ENCODE assay signal across 8 mouse cellular contexts in genomic region chr10:59702207-59703032, GRCm38 (mm10). TPM values are rescaled to one million over a fixed set of nuclear protein-coding genes. Genes with fewer than 3 reads are reported as not detected.
A peak's percentile ranks its signal among the peaks of the same experiment; 100 is the strongest.
DNase-seq lines count a peak whose midpoint lies in the region; ATAC-seq and TF ChIP-seq lines count a peak whose summit lies in the region.

Gene Micu1, plus strand, starts transcription at chr10:59702477.

- peak; percentile 64 for TF ChIP-seq POLR2A in ES-Bruce4 (IDR thresholded peaks at IDR 0.05; ENCODE audit: insufficient read depth, low read length)

- no peaks in the 10 kb centered on the region for H3K9me3 ChIP-seq in ES-Bruce4 (replicated peaks; ENCODE audit: control insufficient read depth, insufficient read depth, low read length, poor library complexity, severe bottlenecking)
- no peaks in the 10 kb centered on the region for H3K9me3 ChIP-seq in forebrain, embryonic 13.5 days (replicated peaks)
- H3K9me3 ChIP-seq in liver, postnatal 0 days (ENCODE audit: low read length), result no peaks in the 10 kb centered on the region
- no peaks in the 10 kb centered on the region for H3K9me3 ChIP-seq in neural tube, embryonic 14.5 days (ENCODE audit: control insufficient read depth, low read length)

- under 1% methylated on average over 48 of the region's 48 CpGs for WGBS in forebrain, embryonic 13.5 days
- WGBS in large intestine, adult 2 months, result under 1% methylated on average over 48 of the region's 48 CpGs
- whole genome bisulfite sequencing in liver, postnatal 0 days (ENCODE audit: insufficient replicate concordance), result 1% methylated on average over 48 of the region's 48 CpGs
- WGBS in neural tube, embryonic 14.5 days, result under 1% methylated on average over 45 of the region's 48 CpGs

- DNase-seq in heart, postnatal 10 days, result peak; percentile 95 to 97
- DNase-seq in large intestine, adult 2 months (ENCODE audit: low read depth, low spot score), result peak; percentile 89
- peak; percentile 98 for DNase-seq in liver, postnatal 0 days
- peak; percentile 99 for DNase-seq in testis, postnatal 10 days (ENCODE audit: low spot score)

- intact Hi-C loops in heart, postnatal 10 days (cut with DNase I), result loop anchor here (5.0 kb wide), 2 partner anchors 85 to 210 kb away; partner anchors contain the start of genes Gm10322 and Mcu

- no peak for TF ChIP-seq CTCF in ES-Bruce4 (IDR thresholded peaks at IDR 0.05; ENCODE audit: low read depth, low read length)
- 0 out of 2 replicates have a peak, but pooled peaks have one; percentile 3 for TF ChIP-seq CTCF in liver, postnatal 0 days (IDR thresholded peaks at IDR 0.05; ENCODE audit: low read depth)

- peaks cover 1% of the 10 kb centered on the region for H3K4me1 ChIP-seq in ES-Bruce4 (ENCODE audit: control insufficient read depth, insufficient read depth, low read length)
- H3K4me1 ChIP-seq in forebrain, embryonic 13.5 days, result peaks cover 10% of the 10 kb centered on the region
- H3K4me1 ChIP-seq in liver, postnatal 0 days (ENCODE audit: insufficient read depth), result peaks cover 11% of the 10 kb centered on the region
- H3K4me1 ChIP-seq in neural tube, embryonic 14.5 days (ENCODE audit: control insufficient read depth, insufficient read depth, low read length), result peaks cover 8% of the 10 kb centered on the region

- no peaks in the 10 kb centered on the region for H3K27me3 ChIP-seq in ES-Bruce4 (ENCODE audit: control insufficient read depth, insufficient read depth, low read length, poor library complexity, severe bottlenecking)
- H3K27me3 ChIP-seq in forebrain, embryonic 13.5 days, result no peaks in the 10 kb centered on the region
- H3K27me3 ChIP-seq in liver, postnatal 0 days (ENCODE audit: insufficient read depth, low read length), result no peaks in the 10 kb centered on the region
- H3K27me3 ChIP-seq in neural tube, embryonic 14.5 days (ENCODE audit: control insufficient read depth, insufficient read depth, low read length), result no peaks in the 10 kb centered on the region

- ATAC-seq in cerebellum, adult (ENCODE audit: insufficient number of reproducible peaks, low FRiP score, low TSS enrichment), result peak; percentile 97
- ATAC-seq in forebrain, embryonic 13.5 days, result peak; percentile 99
- peak; percentile 99 for ATAC-seq in liver, postnatal 0 days
- ATAC-seq in neural tube, embryonic 14.5 days (ENCODE audit: low read depth), result peak; percentile 98

- TF ChIP-seq EP300 in ES-Bruce4 (IDR thresholded peaks at IDR 0.05; ENCODE audit: insufficient read depth, low read depth, low read length), result peak; percentile 66; the same call in 1 of the 2 replicates
- no peak for TF ChIP-seq EP300 in liver, postnatal 0 days (IDR thresholded peaks at IDR 0.05; ENCODE audit: low read depth)

- peak within 1 kb of the TSS; percentile 81 for H3K4me3 ChIP-seq in ES-Bruce4 (ENCODE audit: low read depth, low read length)
- H3K4me3 ChIP-seq in forebrain, embryonic 13.5 days, result peak within 1 kb of the TSS; percentile 54
- peak within 1 kb of the TSS; percentile 84 for H3K4me3 ChIP-seq in liver, postnatal 0 days (ENCODE audit: low read depth, low read length)
- peak within 1 kb of the TSS; percentile 74 for H3K4me3 ChIP-seq in neural tube, embryonic 14.5 days (ENCODE audit: low read depth, low read length)

- H3K4me2 ChIP-seq in forebrain, embryonic 13.5 days, result peak within 1 kb of the TSS; percentile 74
- peak within 1 kb of the TSS; percentile 83 for H3K4me2 ChIP-seq in liver, postnatal 0 days (ENCODE audit: low read depth, low read length)
- H3K4me2 ChIP-seq in neural tube, embryonic 14.5 days (ENCODE audit: low read depth, low read length), result peak within 1 kb of the TSS; percentile 87

- peak within 1 kb of the TSS; percentile 47 for H3K27ac ChIP-seq in ES-Bruce4 (ENCODE audit: insufficient read depth, low read length)
- peak within 1 kb of the TSS; percentile 57 for H3K27ac ChIP-seq in forebrain, embryonic 13.5 days
- peak within 1 kb of the TSS; percentile 78 for H3K27ac ChIP-seq in liver, postnatal 0 days (ENCODE audit: low read depth)
- H3K27ac ChIP-seq in neural tube, embryonic 14.5 days (ENCODE audit: low read depth, low read length), result peak within 1 kb of the TSS; percentile 73

- no peaks in the 10 kb centered on the region for H3K36me3 ChIP-seq in ES-Bruce4 (ENCODE audit: control insufficient read depth, insufficient read depth, low read length, poor library complexity, severe bottlenecking)
- H3K36me3 ChIP-seq in forebrain, embryonic 13.5 days (ENCODE audit: poor library complexity, severe bottlenecking), result no peaks in the 10 kb centered on the region
- H3K36me3 ChIP-seq in liver, postnatal 0 days (replicated peaks; ENCODE audit: insufficient read depth, low read length), result no peaks in the 10 kb centered on the region
- H3K36me3 ChIP-seq in neural tube, embryonic 14.5 days (ENCODE audit: control insufficient read depth, insufficient read depth, low read length), result no peaks in the 10 kb centered on the region

- peak within 1 kb of the TSS; percentile 61 for H3K9ac ChIP-seq in ES-Bruce4 (ENCODE audit: low read depth, poor library complexity, severe bottlenecking)
- H3K9ac ChIP-seq in forebrain, embryonic 13.5 days, result peak within 1 kb of the TSS; percentile 70
- peak within 1 kb of the TSS; percentile 83 for H3K9ac ChIP-seq in liver, postnatal 0 days (replicated peaks)
- peak within 1 kb of the TSS; percentile 61 for H3K9ac ChIP-seq in neural tube, embryonic 14.5 days (replicated peaks; ENCODE audit: low read depth, low read length)

RNA-seq across cellular contexts. Expression of gene Micu1, which starts in this region (rescaled TPM):
- polyA plus RNA-seq in ES-Bruce4 (2011; ENCODE audit: insufficient read depth, insufficient read length, low read depth, missing spikeins), result 22.9 and 26.2 TPM in 2 replicates
- polyA plus RNA-seq in forebrain, embryonic 13.5 days (2015; fragmentation: Nextera tagmentation; extraction: Ambion mirVana), result 69.0 and 72.6 TPM in 2 replicates
- total RNA-seq in heart, postnatal 10 days (2021), result 10 to 100 TPM; 25.9 to 26.4 TPM
- polyA plus RNA-seq in large intestine, adult 2 months (2012; rRNA removed), result 128 and 166 TPM in 2 replicates
- polyA plus RNA-seq in liver, postnatal 0 days (2015; fragmentation: Nextera tagmentation; extraction: Ambion mirVana), result 24.8 and 26.4 TPM in 2 replicates
- polyA plus RNA-seq in neural tube, embryonic 14.5 days (2014; fragmentation: Nextera tagmentation; extraction: Ambion mirVana), result 92.5 and 93.9 TPM in 2 replicates

Comparison
In these comparisons a context has a peak if more than half of its experiments do, and no peak if none do; other contexts are left out.
1. Peak in every context shown above with its lines: DNase-seq, ATAC-seq, H3K4me3 ChIP-seq and H3K27ac ChIP-seq.